Mouse (Mus musculus): ENCODE data around the gene F3. TPM values are rescaled to one million over a fixed set of nuclear protein-coding genes. Genes with fewer than 3 reads are reported as not detected.

Gene F3
- polyA plus RNA-seq, 2 experiments = 0.33 to 0.39 TPM

GRCm38 (mm10) chr3:121713151-121713701 is 10.1 kb upstream of the F3 start:
- DNase-seq (ENCODE audit: low read depth in 3 of 3, low spot score in 3 of 3) = no peak
- Histone ChIP-seq H3K9ac (replicated peaks) (no peak overlapping the region), H3K4me2 (ENCODE audit: low read depth) (no peak overlapping the region), H3K4me1 (replicated peaks; ENCODE audit: control insufficient read depth in 2 of 2, insufficient read depth in 2 of 2, low read length in 1 of 2) (0 out of 4 replicates have a peak, but pooled peaks cover 0 to 5% of the 10 kb centered on the region in 2 experiments), H3K27ac (no peak overlapping the region), H3K4me3 (ENCODE audit: insufficient read depth in 1 of 2, low read depth in 2 of 2, low read length in 2 of 2) (no peak overlapping the region), H3K27me3 (ENCODE audit: control insufficient read depth, insufficient read depth, low read length) (no peaks in the 10 kb centered on the region), H3K9me3 (ENCODE audit: control insufficient read depth, low read length) (no peaks in the 10 kb centered on the region), H3K36me3 (replicated peaks; ENCODE audit: control insufficient read depth, insufficient read depth, low read depth) (no peaks in the 10 kb centered on the region)
- TF ChIP-seq EP300 (IDR thresholded peaks at IDR 0.05; ENCODE audit: low read depth) (no peak), CTCF (IDR thresholded peaks at IDR 0.05; ENCODE audit: low read depth) (no peak)
- ATAC-seq (ENCODE audit: insufficient read depth) = no peak
- WGBS (ENCODE audit: insufficient replicate concordance) = 37% methylated on average over 17 of the region's 17 CpGs

GRCm38 (mm10) chr3:121713816-121714215 is 9.5 kb upstream of the F3 start:
- WGBS (ENCODE audit: insufficient replicate concordance) = 57% methylated on average over 8 of the region's 8 CpGs
- H3K4me1 ChIP-seq (replicated peaks; ENCODE audit: control insufficient read depth in 2 of 2, insufficient read depth in 2 of 2, low read length in 1 of 2) = 0 out of 4 replicates have a peak, but pooled peaks cover 0 to 5% of the 10 kb centered on the region in 2 experiments
- ATAC-seq (ENCODE audit: insufficient read depth) = no peak

GRCm38 (mm10) chr3:121714461-121714860 is 8.9 kb upstream of the F3 start:
- WGBS (ENCODE audit: insufficient replicate concordance) = 65% methylated on average over 2 of the region's 2 CpGs
- TF ChIP-seq CTCF (IDR thresholded peaks at IDR 0.05; ENCODE audit: low read depth) = no peak
- TF ChIP-seq EP300 (IDR thresholded peaks at IDR 0.05; ENCODE audit: low read depth) = no peak
- H3K4me1 ChIP-seq (replicated peaks; ENCODE audit: control insufficient read depth in 2 of 2, insufficient read depth in 2 of 2, low read length in 1 of 2) = 0 out of 4 replicates have a peak, but pooled peaks cover 0 to 5% of the 10 kb centered on the region in 2 experiments
- no peaks in the 10 kb centered on the region for H3K9me3 ChIP-seq (ENCODE audit: control insufficient read depth, low read length)
- H3K36me3 ChIP-seq (replicated peaks; ENCODE audit: control insufficient read depth, insufficient read depth, low read depth) = no peaks in the 10 kb centered on the region
- H3K4me3 ChIP-seq (ENCODE audit: insufficient read depth in 1 of 2, low read depth in 2 of 2, low read length in 2 of 2) = no peak overlapping the region
- H3K4me2 ChIP-seq (ENCODE audit: low read depth) = no peak overlapping the region
- ATAC-seq (ENCODE audit: insufficient read depth) = no peak
- no peak overlapping the region for H3K9ac ChIP-seq (replicated peaks)
- H3K27ac ChIP-seq = no peak overlapping the region
- no peak for DNase-seq (ENCODE audit: low read depth in 3 of 3, low spot score in 3 of 3)
- no peaks in the 10 kb centered on the region for H3K27me3 ChIP-seq (ENCODE audit: control insufficient read depth, insufficient read depth, low read length)

More at GRCm38 (mm10) chr3:121713816-121714215, 9.5 kb upstream of the F3 start:
- no peak overlapping the region for H3K9ac ChIP-seq (replicated peaks)
- H3K27me3 ChIP-seq (ENCODE audit: control insufficient read depth, insufficient read depth, low read length) = no peaks in the 10 kb centered on the region
- no peak overlapping the region for H3K27ac ChIP-seq
- no peaks in the 10 kb centered on the region for H3K36me3 ChIP-seq (replicated peaks; ENCODE audit: control insufficient read depth, insufficient read depth, low read depth)
- no peak overlapping the region for H3K4me2 ChIP-seq (ENCODE audit: low read depth)
- no peak for DNase-seq (ENCODE audit: low read depth in 3 of 3, low spot score in 3 of 3)
- no peak for TF ChIP-seq EP300 (IDR thresholded peaks at IDR 0.05; ENCODE audit: low read depth)
- no peak for TF ChIP-seq CTCF (IDR thresholded peaks at IDR 0.05; ENCODE audit: low read depth)
- H3K9me3 ChIP-seq (ENCODE audit: control insufficient read depth, low read length) = no peaks in the 10 kb centered on the region
- H3K4me3 ChIP-seq (ENCODE audit: insufficient read depth in 1 of 2, low read depth in 2 of 2, low read length in 2 of 2) = no peak overlapping the region

DNA sequence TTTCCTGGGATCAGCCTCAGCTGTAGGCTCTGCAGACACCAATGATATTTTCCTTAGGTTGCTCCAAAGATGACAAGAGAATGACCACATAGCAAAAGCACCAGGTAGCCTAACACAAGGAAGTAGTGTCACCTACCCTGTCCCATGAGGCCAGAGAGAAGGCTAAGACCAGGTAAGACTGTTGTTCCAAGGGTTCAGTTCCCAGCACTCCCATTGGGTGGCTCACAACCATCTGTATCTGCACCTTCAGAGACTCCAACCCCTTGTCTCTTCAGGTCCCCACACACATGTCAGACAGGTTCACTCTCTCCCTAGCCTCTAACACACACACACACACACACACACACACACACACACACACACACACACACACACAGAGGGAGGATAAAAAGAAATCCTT is 8.0 kb upstream of the F3 start:
- Histone ChIP-seq H3K27me3 (ENCODE audit: control insufficient read depth, insufficient read depth, low read length) (no peaks in the 10 kb centered on the region), H3K27ac (no peak overlapping the region), H3K4me3 (ENCODE audit: insufficient read depth in 1 of 2, low read depth in 2 of 2, low read length in 2 of 2) (no peak overlapping the region), H3K36me3 (replicated peaks; ENCODE audit: control insufficient read depth, insufficient read depth, low read depth) (no peaks in the 10 kb centered on the region), H3K9ac (replicated peaks) (no peak overlapping the region), H3K4me1 (replicated peaks; ENCODE audit: control insufficient read depth in 2 of 2, insufficient read depth in 2 of 2, low read length in 1 of 2) (0 out of 4 replicates have a peak, but pooled peaks cover 0 to 5% of the 10 kb centered on the region in 2 experiments), H3K4me2 (ENCODE audit: low read depth) (no peak overlapping the region), H3K9me3 (ENCODE audit: control insufficient read depth, low read length) (no peaks in the 10 kb centered on the region)
- TF ChIP-seq CTCF (IDR thresholded peaks at IDR 0.05; ENCODE audit: low read depth) (no peak), EP300 (IDR thresholded peaks at IDR 0.05; ENCODE audit: low read depth) (no peak)
- DNase-seq (ENCODE audit: low read depth in 3 of 3, low spot score in 3 of 3) = no peak
- ATAC-seq (ENCODE audit: insufficient read depth) = no peak

DNA sequence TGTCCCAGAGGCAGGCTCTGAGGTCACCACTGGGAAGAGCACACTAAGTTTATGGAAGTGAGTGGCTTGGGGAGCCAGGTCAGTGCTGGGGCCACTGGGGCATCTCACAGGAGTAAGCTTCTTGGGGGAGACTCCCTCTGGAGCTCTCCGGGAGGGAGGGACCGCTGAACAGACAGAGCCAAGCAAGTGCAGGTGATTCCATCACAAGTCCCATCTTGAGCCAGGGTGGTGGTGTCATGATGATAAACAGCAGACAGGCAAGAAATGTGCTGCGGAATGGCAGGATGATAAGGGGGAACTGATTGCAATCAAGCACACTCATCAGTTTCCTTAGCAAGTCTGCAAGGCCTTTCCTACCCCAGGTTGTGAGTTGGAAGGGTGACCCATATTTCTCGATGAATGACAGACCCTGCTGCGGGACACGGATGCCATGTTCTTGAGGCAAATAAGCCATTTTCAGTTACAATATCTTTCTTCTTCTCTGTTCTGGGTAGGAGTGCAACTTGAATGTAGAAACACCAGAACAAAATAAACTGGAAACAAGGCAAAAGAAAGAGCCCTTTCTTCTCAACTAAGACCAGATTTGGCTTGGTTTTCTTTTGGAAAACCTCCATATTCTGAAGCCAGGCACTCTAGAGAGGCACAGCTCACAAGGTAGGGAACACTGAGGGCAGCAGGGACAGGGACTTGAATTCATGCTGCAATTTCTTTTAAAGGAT is 7.4 kb upstream of the F3 start:
- no peak overlapping the region for H3K4me2 ChIP-seq (ENCODE audit: low read depth)
- TF ChIP-seq CTCF (IDR thresholded peaks at IDR 0.05; ENCODE audit: low read depth) (no peak), EP300 (IDR thresholded peaks at IDR 0.05; ENCODE audit: low read depth) (no peak)
- no peak overlapping the region for H3K27ac ChIP-seq
- no peaks in the 10 kb centered on the region for H3K27me3 ChIP-seq (ENCODE audit: control insufficient read depth, insufficient read depth, low read length)
- H3K4me1 ChIP-seq (replicated peaks; ENCODE audit: control insufficient read depth in 2 of 2, insufficient read depth in 2 of 2, low read length in 1 of 2) = 0 out of 4 replicates have a peak, but pooled peaks cover 0 to 5% of the 10 kb centered on the region in 2 experiments
- no peaks in the 10 kb centered on the region for H3K9me3 ChIP-seq (ENCODE audit: control insufficient read depth, low read length)
- no peak overlapping the region for H3K9ac ChIP-seq (replicated peaks)
- no peaks in the 10 kb centered on the region for H3K36me3 ChIP-seq (replicated peaks; ENCODE audit: control insufficient read depth, insufficient read depth, low read depth)
- DNase-seq (ENCODE audit: low read depth in 3 of 3, low spot score in 3 of 3) (no peak), ATAC-seq (ENCODE audit: insufficient read depth) (no peak)
- H3K4me3 ChIP-seq (ENCODE audit: insufficient read depth in 1 of 2, low read depth in 2 of 2, low read length in 2 of 2) = no peak overlapping the region
- 51% methylated on average over 6 of the region's 6 CpGs for WGBS (ENCODE audit: insufficient replicate concordance)
